Mouse (Mus musculus) cerebellum, adult 2 months (tissue): ENCODE results near the gene Carm1. TPM values are rescaled to one million over a fixed set of nuclear protein-coding genes. Genes with fewer than 3 reads are reported as not detected.
"Not testable (repeated sequence)": the region's sequence is repeated elsewhere in the genome, so short reads cannot be mapped to it uniquely, and the experiment has no call there.

Experiments
- DNase-seq, 2 experiments: peaks; one replicate each; pipeline ENCODE4 v3.0.0; 2021
- H3K27ac ChIP-seq: fragments of 200-500 bp; 2 replicates; pipeline ENCODE4 v1.5.1; 2012; ENCODE audit warnings: low read length, control low read depth, inconsistent platforms; ENCODE audit not compliant: insufficient read depth
- H3K27me3 ChIP-seq: fragments of 200-500 bp; 2 replicates; pipeline ENCODE4 v1.6.1; 2012; ENCODE audit warnings: inconsistent platforms, mild to moderate bottlenecking, low read length, moderate library complexity; ENCODE audit not compliant: control insufficient read depth, insufficient read depth
- H3K4me1 ChIP-seq: fragments of 200-500 bp; 2 replicates; pipeline ENCODE4 v1.6.1; 2011; ENCODE audit warnings: low read length; ENCODE audit not compliant: control insufficient read depth, insufficient read depth
- H3K4me3 ChIP-seq: fragments of 200-500 bp; replicated peaks from 2 replicates; pipeline ENCODE3; 2011; ENCODE audit warnings: mild to moderate bottlenecking, low read depth, low read length, control low read depth; ENCODE audit not compliant: insufficient read depth
- CTCF ChIP-seq: fragments of 200-500 bp; IDR thresholded peaks from 2 replicates; pipeline ENCODE4 v1.5.1; 2011; ENCODE audit warnings: low read depth, mild to moderate bottlenecking, control low read depth, low read length, moderate library complexity, borderline replicate concordance; ENCODE audit not compliant: insufficient read depth
- POLR2A ChIP-seq: fragments of 200-500 bp; IDR thresholded peaks from 2 replicates; pipeline ENCODE4 v1.6.1; 2011; ENCODE audit warnings: low read length, control low read depth, borderline replicate concordance; ENCODE audit not compliant: insufficient read depth
- WGBS: fragments of 180-500 bp; shearing (Covaris S2); methylation state at CpG from one replicate; pipeline ENCODE4 v1.1.7; 2018; 5-methylcytosine and 5-hydroxymethylcytosine counted together
- polyA plus RNA-seq: library from polyadenylated mRNA; depleted of rRNA; stranded (reverse); fragments of >200 nt; gene quantifications from 2 replicates; pipeline ENCODE4 v1.2.3, GENCODE M21; 2012

Gene Carm1
- polyA plus RNA-seq, 1 experiment, result 51.0 TPM

- Histone ChIP-seq H3K27ac (0 out of 2 replicates have a peak overlapping the region, but pooled peaks have one; percentile 4), H3K4me3 (peak overlapping the region; percentile 27), H3K27me3 (no peaks in the 10 kb centered on the region), H3K4me1 (peaks cover 5% of the 10 kb centered on the region)
- no peak for TF ChIP-seq POLR2A
- TF ChIP-seq CTCF, result no peak
- WGBS, result 65% methylated on average over 7 of the region's 7 CpGs
- no peak for DNase-seq
These were observed 37.8 kb upstream of the Carm1 start for GRCm38 (mm10) chr9:21508871-21509404.

- peak; percentile 96 for DNase-seq
- peak within 1 kb of the TSS; percentile 72 for H3K27ac ChIP-seq
- TF ChIP-seq POLR2A, result peak; percentile 64; the same call in 1 of the 2 replicates
- no peak for TF ChIP-seq CTCF
- peaks cover 5% of the 10 kb centered on the region for H3K4me1 ChIP-seq
- under 1% methylated on average over 44 of the region's 44 CpGs for WGBS
- no peaks in the 10 kb centered on the region for H3K27me3 ChIP-seq
- peak within 1 kb of the TSS; percentile 84 for H3K4me3 ChIP-seq
These were observed 36.7 kb upstream of the Carm1 start, which contains the start of gene Tmed1 for GRCm38 (mm10) chr9:21509772-21510688. Tmed1 (minus strand) TSS chr9:21510252.

GRCm38 (mm10) chr9:21510689-21511015, 36.0 kb upstream of the Carm1 start:
- WGBS, result 3% methylated on average over 7 of the region's 7 CpGs
- Histone ChIP-seq H3K4me3 (peak overlapping the region; percentile 84), H3K27me3 (no peaks in the 10 kb centered on the region), H3K27ac (peak overlapping the region; percentile 10; the same call in 1 of the 2 replicates), H3K4me1 (peaks cover 5% of the 10 kb centered on the region)
- TF ChIP-seq CTCF (no peak), POLR2A (no peak)
- DNase-seq, result no peak

GRCm38 (mm10) chr9:21511052-21511451, 35.6 kb upstream of the Carm1 start:
- peaks cover 5% of the 10 kb centered on the region for H3K4me1 ChIP-seq
- TF ChIP-seq POLR2A (no peak), CTCF (no peak)
- 80% methylated on average over 9 of the region's 9 CpGs for WGBS
- H3K27me3 ChIP-seq, result no peaks in the 10 kb centered on the region
- H3K27ac ChIP-seq, result peak overlapping the region; percentile 10; the same call in 1 of the 2 replicates
- no peak overlapping the region for H3K4me3 ChIP-seq
- no peak for DNase-seq

GRCm38 (mm10) chr9:21513466-21513865, 33.2 kb upstream of the Carm1 start:
- DNase-seq, result no peak
- Histone ChIP-seq H3K27me3 (no peaks in the 10 kb centered on the region), H3K27ac (no peak overlapping the region), H3K4me3 (no peak overlapping the region), H3K4me1 (peaks cover 5% of the 10 kb centered on the region)
- no peak for TF ChIP-seq POLR2A
- TF ChIP-seq CTCF, result no peak
- 96% methylated on average over 4 of the region's 4 CpGs for WGBS

DNA sequence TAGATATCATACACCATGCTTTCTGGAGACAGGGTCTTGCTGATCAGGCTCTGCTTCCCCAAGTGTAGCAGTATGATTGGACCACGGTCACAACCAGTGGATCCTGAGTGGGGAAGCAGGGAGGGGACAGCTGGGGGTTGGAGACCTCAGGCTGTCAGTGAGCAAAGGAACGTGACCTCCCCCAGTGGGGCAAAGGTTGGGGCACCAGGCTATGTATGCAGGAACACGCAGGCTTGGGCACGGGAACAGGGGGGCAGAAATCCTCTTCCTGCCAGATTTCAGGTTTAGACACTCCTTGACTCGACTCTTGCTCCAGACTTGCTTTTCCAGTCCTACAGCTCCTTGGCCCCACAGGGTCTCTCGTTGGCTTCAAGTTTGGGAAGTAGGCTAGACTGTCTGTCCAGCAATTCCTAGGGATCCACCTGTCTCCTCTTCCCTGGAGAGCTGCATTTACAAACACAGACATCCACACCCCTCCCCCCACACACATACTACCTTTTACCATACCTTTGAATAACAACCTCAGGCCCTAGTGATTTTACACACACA, 28.7 kb upstream of the Carm1 start:
- 80% methylated on average over 6 of the region's 6 CpGs for WGBS
- Histone ChIP-seq H3K4me1 (no peaks in the 10 kb centered on the region), H3K27me3 (no peaks in the 10 kb centered on the region), H3K27ac (no peak overlapping the region), H3K4me3 (no peak overlapping the region)
- no peak for DNase-seq
- TF ChIP-seq POLR2A (no peak), CTCF (no peak)

DNA sequence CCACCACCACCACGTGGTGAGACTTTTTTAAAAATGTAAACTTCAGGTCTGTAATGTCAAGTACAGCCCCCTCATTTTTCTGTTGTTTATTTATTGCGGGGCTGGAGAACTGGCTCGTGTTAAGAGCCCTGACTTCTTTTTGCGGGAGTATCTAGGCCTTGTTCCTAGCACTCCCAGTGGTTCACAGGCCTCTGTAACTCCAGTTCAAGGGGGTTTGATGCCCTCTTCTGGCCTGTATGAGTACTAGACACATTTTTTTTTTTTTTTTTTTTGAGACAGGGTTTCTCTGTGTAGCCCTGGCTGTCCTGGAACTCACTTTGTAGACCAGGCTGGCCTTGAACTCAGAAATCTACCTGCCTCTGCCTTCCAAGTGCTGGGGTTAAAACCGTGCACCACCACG, 28.0 kb upstream of the Carm1 start:
- not testable (repeated sequence) for DNase-seq, H3K4me1 ChIP-seq, H3K27ac ChIP-seq, H3K4me3 ChIP-seq, H3K27me3 ChIP-seq
- 92% methylated on average over 6 of the region's 6 CpGs for whole genome bisulfite sequencing

GRCm38 (mm10) chr9:21525142-21525936, 21.4 kb upstream of the Carm1 start:
- 70% methylated on average over 7 of the region's 7 CpGs for WGBS
- Histone ChIP-seq H3K27ac (no peak overlapping the region), H3K27me3 (no peaks in the 10 kb centered on the region), H3K4me3 (no peak overlapping the region), H3K4me1 (no peaks in the 10 kb centered on the region)
- no peak for DNase-seq
- TF ChIP-seq CTCF (no peak), POLR2A (no peak)
